ENCODE assay signal across 8 mouse cellular contexts in genomic region chr19:53893711-53894171, GRCm38 (mm10). TPM values are rescaled to one million over a fixed set of nuclear protein-coding genes. Genes with fewer than 3 reads are reported as not detected.
A peak's percentile ranks its signal among the peaks of the same experiment; 100 is the strongest.
DNase-seq lines count a peak whose midpoint lies in the region; ATAC-seq lines count a peak whose summit lies in the region.

No protein-coding gene starts in this region.

- H3K4me1 ChIP-seq in forebrain, embryonic 13.5 days, result peaks cover 8% of the 10 kb centered on the region; the same call in 1 of the 2 replicates

- H3K27me3 ChIP-seq in forebrain, embryonic 13.5 days, result no peaks in the 10 kb centered on the region

- WGBS in forebrain, embryonic 13.5 days, result 93% methylated on average over 3 of the region's 3 CpGs

- no peak overlapping the region for H3K27ac ChIP-seq in forebrain, embryonic 13.5 days

- no peak for ATAC-seq in forebrain, embryonic 13.5 days

- intact Hi-C loops in left cerebral cortex, postnatal 4 days (cut with DNase I), result no loop called here

- H3K9ac ChIP-seq in forebrain, embryonic 13.5 days, result no peak overlapping the region

- H3K36me3 ChIP-seq in forebrain, embryonic 13.5 days (ENCODE audit: poor library complexity, severe bottlenecking), result no peaks in the 10 kb centered on the region

- DNase-seq in CD4-positive, CD25-positive, alpha-beta regulatory T cell, adult 2 months (ENCODE audit: low read depth, low spot score), result peak; percentile 77
- peak; percentile 75 for DNase-seq in adipocyte (ENCODE audit: low spot score)
- peak; percentile 44 for DNase-seq in heart, postnatal 4 days
- peak; percentile 59 for DNase-seq in lung, postnatal 25 days (ENCODE audit: low spot score)
- DNase-seq in urinary bladder, postnatal 36 days (ENCODE audit: low spot score in 2 of 2), result peak; percentile 52 to 62
- DNase-seq in adrenal gland, adult 8-10 months, result no peak
- no peak for DNase-seq in left cerebral cortex, postnatal 4 days

- H3K9me3 ChIP-seq in forebrain, embryonic 13.5 days (replicated peaks), result no peaks in the 10 kb centered on the region

- no peak overlapping the region for H3K4me3 ChIP-seq in forebrain, embryonic 13.5 days

- H3K4me2 ChIP-seq in forebrain, embryonic 13.5 days, result no peak overlapping the region

RNA-seq across cellular contexts. Expression of gene Pdcd4, which starts 1.7 kb away (rescaled TPM):
- 10 to 100 TPM; 19.9 to 22.3 TPM for total RNA-seq in heart, postnatal 4 days (2021)
- 100 to 1,000 TPM in 3 of 4 experiments, 10 to 100 TPM in 1; 97.1 to 122 (median 103) TPM for total RNA-seq in adrenal gland, adult 8-10 months (2022)
- total RNA-seq in left cerebral cortex, postnatal 4 days (2021), result 10 to 100 TPM; 64.4 to 67.5 TPM
- 110 and 115 TPM in 2 replicates for polyA plus RNA-seq in forebrain, embryonic 13.5 days (2015; fragmentation: Nextera tagmentation; extraction: Ambion mirVana)

RNA-seq across cellular contexts. Expression of gene Shoc2, which starts 50.4 kb away (rescaled TPM):
- 10 to 100 TPM; 37.3 to 39.6 TPM for total RNA-seq in heart, postnatal 4 days (2021)
- total RNA-seq in adrenal gland, adult 8-10 months (2022), result 10 to 100 TPM; 38.1 to 46.5 (median 41.9) TPM
- total RNA-seq in left cerebral cortex, postnatal 4 days (2021), result 10 to 100 TPM; 75.7 to 85.3 TPM
- polyA plus RNA-seq in forebrain, embryonic 13.5 days (2015; fragmentation: Nextera tagmentation; extraction: Ambion mirVana), result 55.7 and 59.6 TPM in 2 replicates

RNA-seq across cellular contexts. Expression of gene Bbip1, which starts 50.7 kb away (rescaled TPM):
- total RNA-seq in heart, postnatal 4 days (2021), result 10 to 100 TPM; 36.5 to 40.3 TPM
- total RNA-seq in adrenal gland, adult 8-10 months (2022), result 10 to 100 TPM; 21.2 to 30.7 (median 26.0) TPM
- total RNA-seq in left cerebral cortex, postnatal 4 days (2021), result 100 to 1,000 TPM; 101 to 113 TPM
- 146 and 153 TPM in 2 replicates for polyA plus RNA-seq in forebrain, embryonic 13.5 days (2015; fragmentation: Nextera tagmentation; extraction: Ambion mirVana)

Comparison
In these comparisons a context has a peak if more than half of its experiments do, and no peak if none do; other contexts are left out.
1. DNase-seq: peak in CD4-positive, CD25-positive, alpha-beta regulatory T cell, adult 2 months (single experiment), adipocyte (single experiment), heart, postnatal 4 days (single experiment), lung, postnatal 25 days (single experiment) and urinary bladder, postnatal 36 days (2 of 2); none in adrenal gland, adult 8-10 months (single experiment) and left cerebral cortex, postnatal 4 days (single experiment).